Mouse (Mus musculus): ENCODE measurements around the gene Kcnn1.

- TF ChIP-seq CTCF (IDR thresholded peaks at IDR 0.05) (peak; percentile 39), POLR2A (IDR thresholded peaks at IDR 0.05; ENCODE audit: insufficient read depth, low read depth, low read length) (no peak), EP300 (IDR thresholded peaks at IDR 0.05; ENCODE audit: insufficient read depth, low read depth, low read length) (no peak)
Measured at GRCm38 (mm10) chr8:70846371-70847154, 16.5 kb downstream of the Kcnn1 start.
